Mouse (Mus musculus): ENCODE measurements at regions not wholly inside any gene's neighbourhood (a gene's known extent, or its start where the extent isn't known, plus 50 kb on each side); places are given as distances from the start of the nearest gene placed in this dataset.

GRCm38 (mm10) chr6:140368354-140369069, 55.3 kb upstream of the Plekha5 start:
- DNase-seq (ENCODE audit: low spot score in 2 of 2): no peak

GRCm38 (mm10) chr6:140367303-140367702, 56.6 kb upstream of the Plekha5 start:
- no peak for DNase-seq (ENCODE audit: low spot score in 2 of 2)

GRCm38 (mm10) chr6:140366791-140367190, 57.1 kb upstream of the Plekha5 start:
- DNase-seq (ENCODE audit: low spot score in 2 of 2): no peak

- DNase-seq (ENCODE audit: low spot score in 2 of 2): no peak
Measured at GRCm38 (mm10) chr6:140360996-140361395, 62.9 kb upstream of the Plekha5 start.

GRCm38 (mm10) chr6:140357901-140358300, 66.0 kb upstream of the Plekha5 start:
- DNase-seq (ENCODE audit: low spot score in 2 of 2): no peak

GRCm38 (mm10) chr6:140357300-140357699, 66.6 kb upstream of the Plekha5 start:
- DNase-seq (ENCODE audit: low spot score in 2 of 2): no peak

- DNase-seq (ENCODE audit: low spot score in 2 of 2): no peak
Measured at GRCm38 (mm10) chr6:140354082-140354481, 69.8 kb upstream of the Plekha5 start.

- DNase-seq (ENCODE audit: low spot score in 2 of 2): no peak
Measured at GRCm38 (mm10) chr6:140353610-140354009, 70.2 kb upstream of the Plekha5 start.

- DNase-seq (ENCODE audit: low spot score in 2 of 2): no peak
Measured at GRCm38 (mm10) chr6:140351365-140352095, 72.3 kb upstream of the Plekha5 start.

- no peak for DNase-seq (ENCODE audit: low spot score in 2 of 2)
Measured at GRCm38 (mm10) chr6:140348578-140348977, 75.3 kb upstream of the Plekha5 start.

- DNase-seq (ENCODE audit: low spot score in 2 of 2): no peak
Measured at GRCm38 (mm10) chr6:140346929-140347328, 76.9 kb upstream of the Plekha5 start.

- DNase-seq (ENCODE audit: low spot score in 2 of 2): no peak
Measured at GRCm38 (mm10) chr6:140343638-140344037, 80.2 kb upstream of the Plekha5 start.

GRCm38 (mm10) chr6:140342881-140343280, 81.0 kb upstream of the Plekha5 start:
- no peak for DNase-seq (ENCODE audit: low spot score in 2 of 2)

GRCm38 (mm10) chr6:140339731-140340130, 84.1 kb upstream of the Plekha5 start:
- DNase-seq (ENCODE audit: low spot score in 2 of 2): no peak

- no peak for DNase-seq (ENCODE audit: low spot score in 2 of 2)
Measured at GRCm38 (mm10) chr6:140337897-140338749, 85.7 kb upstream of the Plekha5 start.

GRCm38 (mm10) chr6:140337083-140337491, 86.8 kb upstream of the Plekha5 start:
- DNase-seq (ENCODE audit: low spot score in 2 of 2): no peak

- no peak for DNase-seq (ENCODE audit: low spot score in 2 of 2)
Measured at GRCm38 (mm10) chr6:140336414-140336941, 87.4 kb upstream of the Plekha5 start.

GRCm38 (mm10) chr6:140333397-140333796, 90.5 kb upstream of the Plekha5 start:
- DNase-seq (ENCODE audit: low spot score in 2 of 2): no peak

- DNase-seq (ENCODE audit: low spot score in 2 of 2): no peak
Measured at GRCm38 (mm10) chr6:140308641-140309040, 115.2 kb upstream of the Plekha5 start.

- DNase-seq (ENCODE audit: low spot score in 2 of 2): no peak
Measured at GRCm38 (mm10) chr6:140306811-140307558, 116.9 kb upstream of the Plekha5 start.

GRCm38 (mm10) chr6:140304105-140304504, 119.7 kb upstream of the Plekha5 start:
- DNase-seq (ENCODE audit: low spot score in 2 of 2): no peak
